Mouse (Mus musculus): ENCODE measurements around the gene Gm3317.
"Not testable (repeated sequence)": the region's sequence is repeated elsewhere in the genome, so short reads cannot be mapped to it uniquely, and the experiment has no call there.

The Gm3317 gene

GRCm38 (mm10) chr14:5164235-5164634 lies at the start of gene Gm3317:
Gm3317 (plus strand) TSS chr14:5164535.
- not testable (repeated sequence) for DNase-seq (ENCODE audit: low spot score in 2 of 2)

DNA sequence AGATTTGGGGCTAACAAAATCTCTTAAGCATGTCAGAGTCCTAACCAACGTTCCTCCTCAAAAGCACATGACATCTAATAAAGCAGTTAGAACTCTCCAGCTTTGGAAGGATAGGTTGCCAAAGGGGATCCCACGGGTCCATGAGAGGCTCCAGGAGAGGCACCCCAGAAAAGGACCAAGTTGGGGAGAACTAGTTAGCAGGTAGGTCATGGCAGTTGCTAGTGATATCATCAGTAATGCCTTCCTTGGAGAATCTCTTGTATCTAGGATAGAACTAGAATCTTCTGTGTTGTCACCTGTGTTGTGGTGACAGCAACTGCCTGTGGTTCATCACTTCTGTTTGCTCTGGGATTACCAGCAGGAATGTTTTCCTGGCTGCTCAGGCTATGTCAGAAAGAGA lies 33.1 kb upstream of the Gm3317 start, which contains the start of gene Gm8279:
Gm8279 (plus strand) TSS at position 301 of the 400 bp plus-strand sequence.
- DNase-seq (ENCODE audit: low spot score in 2 of 2), result not testable (repeated sequence)

- DNase-seq (ENCODE audit: low spot score in 2 of 2), result not testable (repeated sequence)
These were observed 21.2 kb downstream of the Gm3317 start, which contains the start of gene Gm8271 for GRCm38 (mm10) chr14:5185493-5185892. Gm8271 (plus strand) TSS chr14:5185793.
